Mouse (Mus musculus): ENCODE measurements at regions not wholly inside any gene's neighbourhood (a gene's known extent, or its start where the extent isn't known, plus 50 kb on each side); places are given as distances from the start of the nearest gene placed in this dataset.

DNA sequence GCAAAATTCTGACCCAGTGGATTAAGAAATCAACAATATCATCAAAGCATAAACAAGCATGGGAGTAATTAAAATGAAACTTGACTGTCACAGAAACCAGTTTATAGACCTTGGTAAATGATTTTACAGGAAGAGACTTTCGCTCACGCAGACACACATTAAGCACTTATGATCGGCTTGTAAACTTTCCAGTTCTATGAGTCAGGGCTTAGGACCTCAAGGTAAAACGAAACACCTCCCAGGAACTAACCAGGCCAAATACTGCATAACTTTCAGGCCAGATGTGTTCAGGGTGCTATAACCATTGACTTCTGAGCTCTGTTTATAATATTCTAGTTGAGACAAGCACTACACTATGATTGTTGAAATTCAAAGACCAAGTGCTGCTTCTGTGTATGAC is 312.1 kb upstream of the Klf6 start:
- Histone ChIP-seq H3K9ac (ENCODE audit: control insufficient read depth, low read depth, low read length, poor library complexity, severe bottlenecking) (no peak overlapping the region), H3K27ac (ENCODE audit: control insufficient read depth, low read depth, low read length) (no peak overlapping the region), H3K4me1 (ENCODE audit: control insufficient read depth in 1 of 2, insufficient read depth in 2 of 2, low read length in 2 of 2) (no peaks in the 10 kb centered on the region), H3K9me3 (replicated peaks; ENCODE audit: insufficient read depth, low read length) (no peaks in the 10 kb centered on the region), H3K27me3 (ENCODE audit: control insufficient read depth in 1 of 2, insufficient read depth in 2 of 2, low read length in 2 of 2) (no peaks in the 10 kb centered on the region), H3K79me2 (ENCODE audit: control insufficient read depth, insufficient read depth, low read length, poor library complexity) (no peaks in the 10 kb centered on the region), H3K36me3 (ENCODE audit: control insufficient read depth in 1 of 2, insufficient read depth in 2 of 2, low read length in 2 of 2) (no peaks in the 10 kb centered on the region), H3K4me3 (ENCODE audit: control insufficient read depth in 1 of 2, insufficient read depth in 1 of 2, low read depth in 2 of 2, low read length in 2 of 2) (no peak overlapping the region)
- no peak for TF ChIP-seq MAZ (IDR thresholded peaks at IDR 0.05; ENCODE audit: low read depth, low read length)
- TF ChIP-seq BHLHE40 (IDR thresholded peaks at IDR 0.05; ENCODE audit: borderline replicate concordance, low read depth, low read length), result no peak
- TF ChIP-seq NRF1 (IDR thresholded peaks at IDR 0.05; ENCODE audit: insufficient read depth, low read depth, low read length, poor library complexity, severe bottlenecking), result no peak
- TF ChIP-seq ZC3H11A (IDR thresholded peaks at IDR 0.05; ENCODE audit: low read depth, low read length), result no peak
- no peak for TF ChIP-seq EP300 (IDR thresholded peaks at IDR 0.05; ENCODE audit: low read depth in 1 of 2, low read length in 2 of 2)
- DNase-seq (ENCODE audit: low read depth, low spot score), result no peak

DNA sequence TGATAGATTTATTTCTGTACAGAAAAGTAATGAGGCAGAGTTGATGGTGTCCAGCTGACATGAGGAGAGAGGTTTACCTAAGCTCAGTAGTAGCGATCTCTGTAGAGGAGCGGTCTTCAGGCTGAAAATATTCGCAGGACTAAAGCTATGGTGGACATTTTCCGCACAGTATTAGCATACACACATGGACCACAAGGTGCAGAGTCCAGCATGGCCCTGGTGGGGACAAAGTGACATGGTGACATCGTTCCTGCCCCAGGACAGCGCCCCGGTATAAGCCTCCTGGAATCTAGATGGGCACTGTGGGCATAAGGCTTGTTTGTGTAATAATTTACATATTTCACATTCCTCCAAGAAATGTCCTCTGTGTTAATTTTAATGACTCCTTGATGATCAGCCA is 311.5 kb upstream of the Klf6 start:
- H3K4me1 ChIP-seq (ENCODE audit: control insufficient read depth in 1 of 2, insufficient read depth in 2 of 2, low read length in 2 of 2), result no peaks in the 10 kb centered on the region
- H3K4me3 ChIP-seq (ENCODE audit: control insufficient read depth in 1 of 2, insufficient read depth in 1 of 2, low read depth in 2 of 2, low read length in 2 of 2), result no peak overlapping the region
- no peaks in the 10 kb centered on the region for H3K27me3 ChIP-seq (ENCODE audit: control insufficient read depth in 1 of 2, insufficient read depth in 2 of 2, low read length in 2 of 2)
- H3K9ac ChIP-seq (ENCODE audit: control insufficient read depth, low read depth, low read length, poor library complexity, severe bottlenecking), result no peak overlapping the region
- no peaks in the 10 kb centered on the region for H3K9me3 ChIP-seq (replicated peaks; ENCODE audit: insufficient read depth, low read length)
- no peaks in the 10 kb centered on the region for H3K36me3 ChIP-seq (ENCODE audit: control insufficient read depth in 1 of 2, insufficient read depth in 2 of 2, low read length in 2 of 2)
- no peak for DNase-seq (ENCODE audit: low read depth, low spot score)
- no peak overlapping the region for H3K27ac ChIP-seq (ENCODE audit: control insufficient read depth, low read depth, low read length)
- no peaks in the 10 kb centered on the region for H3K79me2 ChIP-seq (ENCODE audit: control insufficient read depth, insufficient read depth, low read length, poor library complexity)
- TF ChIP-seq E2F4 (IDR thresholded peaks at IDR 0.05; ENCODE audit: borderline replicate concordance, low read depth, low read length) (no peak), USF2 (IDR thresholded peaks at IDR 0.05; ENCODE audit: borderline replicate concordance in 1 of 2, insufficient read depth in 1 of 2, low read depth in 1 of 2, low read length in 2 of 2) (no peak), POLR2A (IDR thresholded peaks at IDR 0.05; ENCODE audit: control insufficient read depth in 1 of 2, insufficient read depth in 1 of 2, low read depth in 1 of 2, low read length in 2 of 2, poor library complexity in 1 of 2) (no peak), JUND (IDR thresholded peaks at IDR 0.05; ENCODE audit: low read depth, low read length) (no peak), NELFE (IDR thresholded peaks at IDR 0.05; ENCODE audit: low read depth, low read length) (no peak), SMC3 (IDR thresholded peaks at IDR 0.05; ENCODE audit: low read depth, low read length) (no peak), CTCF (IDR thresholded peaks at IDR 0.05 in 2 of 3, conservative IDR thresholded peaks at IDR 0.05 in 1 of 3; ENCODE audit: control insufficient read depth in 1 of 3, insufficient read depth in 1 of 3, low read depth in 2 of 3, low read length in 3 of 3, poor library complexity in 1 of 3, severe bottlenecking in 1 of 3) (no peak), CHD1 (IDR thresholded peaks at IDR 0.05; ENCODE audit: low read depth, low read length) (no peak), BHLHE40 (IDR thresholded peaks at IDR 0.05; ENCODE audit: borderline replicate concordance, low read depth, low read length) (no peak), ZC3H11A (IDR thresholded peaks at IDR 0.05; ENCODE audit: low read depth, low read length) (no peak), ZNF384 (IDR thresholded peaks at IDR 0.05; ENCODE audit: low read depth, low read length) (no peak), POLR2AphosphoS2 (IDR thresholded peaks at IDR 0.05; ENCODE audit: low read length) (no peak), CHD2 (IDR thresholded peaks at IDR 0.05; ENCODE audit: low read length) (no peak), EP300 (IDR thresholded peaks at IDR 0.05; ENCODE audit: low read depth in 1 of 2, low read length in 2 of 2) (no peak), HCFC1 (IDR thresholded peaks at IDR 0.05; ENCODE audit: low read depth, low read length) (no peak)

Measured in MEL (cell line).